Mouse (Mus musculus) bone marrow, adult 2 months (tissue): ENCODE measurements around the gene Olfr231. TPM values are rescaled to one million over a fixed set of nuclear protein-coding genes. Genes with fewer than 3 reads are reported as not detected.

Experiments used
- H3K27ac ChIP-seq: fragments of 200-500 bp; 2 replicates; pipeline ENCODE4 v1.5.1; 2012; ENCODE audit warnings: low read depth, mild to moderate bottlenecking, control low read depth, inconsistent platforms, low read length; ENCODE audit not compliant: control insufficient read depth, poor library complexity, insufficient read depth
- H3K4me1 ChIP-seq: fragments of 200-500 bp; 2 replicates; pipeline ENCODE4 v1.6.1; 2011; ENCODE audit warnings: low read length; ENCODE audit not compliant: control insufficient read depth, insufficient read depth
- H3K4me3 ChIP-seq: fragments of 200-500 bp; replicated peaks from 2 replicates; pipeline ENCODE3; 2011; ENCODE audit warnings: mild to moderate bottlenecking, low read depth, low read length, control low read depth; ENCODE audit not compliant: control insufficient read depth
- CTCF ChIP-seq: fragments of 200-500 bp; IDR thresholded peaks from 2 replicates; pipeline ENCODE4 v1.5.1; 2011; ENCODE audit warnings: low read length, control low read depth; ENCODE audit not compliant: control insufficient read depth, insufficient read depth
- POLR2A ChIP-seq: fragments of 200-500 bp; IDR thresholded peaks from 2 replicates; pipeline ENCODE4 v1.6.1; 2011; ENCODE audit warnings: low read depth, mild to moderate bottlenecking, control low read depth, low read length, borderline replicate concordance; ENCODE audit not compliant: control insufficient read depth
- WGBS: fragments of 180-500 bp; shearing (Covaris S2); methylation state at CpG from one replicate; pipeline ENCODE4 v1.1.7; 2018; 5-methylcytosine and 5-hydroxymethylcytosine counted together
- polyA plus RNA-seq: library from polyadenylated mRNA; stranded (reverse); fragments of >200 nt; gene quantifications from 2 replicates; pipeline ENCODE4 v1.2.4, GENCODE M21; 2011; ENCODE audit warnings: low replicate concordance; ENCODE audit not compliant: missing spikeins, insufficient read depth, insufficient read length

Gene Olfr231
- polyA plus RNA-seq, 1 experiment: not detected

- H3K4me3 ChIP-seq: no peak overlapping the region
- WGBS: 81% methylated on average over 3 of the region's 3 CpGs
- TF ChIP-seq POLR2A (no peak), CTCF (no peak)
- no peak overlapping the region for H3K27ac ChIP-seq
- no peaks in the 10 kb centered on the region for H3K4me1 ChIP-seq
These were observed 11.0 kb upstream of the Olfr231 start for GRCm38 (mm10) chr1:174131999-174132398.

- WGBS: 81% methylated on average over 3 of the region's 3 CpGs
- no peak within 1 kb of the TSS for H3K4me3 ChIP-seq
- no peak within 1 kb of the TSS for H3K27ac ChIP-seq
- TF ChIP-seq CTCF (no peak), POLR2A (no peak)
- no peaks in the 10 kb centered on the region for H3K4me1 ChIP-seq
These were observed 10.3 kb upstream of the Olfr231 start, which contains the start of gene Olfr424 for GRCm38 (mm10) chr1:174131217-174131616. Gene Olfr424, plus strand, starts transcription at chr1:174131517.

- H3K4me3 ChIP-seq: no peak overlapping the region
- 63% methylated on average over 2 of the region's 2 CpGs for WGBS
- no peaks in the 10 kb centered on the region for H3K4me1 ChIP-seq
- no peak overlapping the region for H3K27ac ChIP-seq
- TF ChIP-seq CTCF (no peak), POLR2A (no peak)
These were observed 17.2 kb downstream of the Olfr231 start for GRCm38 (mm10) chr1:174103735-174104134.

DNA sequence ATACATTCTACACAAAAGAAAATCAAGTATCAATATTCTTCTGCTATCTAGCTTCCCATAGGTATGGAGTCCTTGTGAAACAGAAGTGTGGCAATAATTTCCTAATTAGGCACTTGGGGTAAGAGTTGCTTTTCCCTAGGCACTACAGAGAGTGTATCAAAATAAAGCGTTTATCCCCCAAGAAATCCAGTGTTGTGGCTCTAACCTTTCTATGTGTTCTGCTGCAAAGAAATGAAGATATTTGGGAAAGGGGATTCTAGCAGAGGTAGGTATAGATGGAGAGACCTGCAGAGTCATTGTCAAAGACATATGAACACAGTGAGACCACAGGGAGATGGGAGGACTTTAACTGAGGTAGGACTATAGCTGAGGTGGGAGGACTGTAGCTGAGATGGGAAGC is 24.4 kb downstream of the Olfr231 start, which contains the start of gene Olfr427:
Olfr427 (plus strand) TSS at position 301 of the 400 bp plus-strand sequence.
- Histone ChIP-seq H3K27ac (no peak within 1 kb of the TSS), H3K4me1 (no peaks in the 10 kb centered on the region), H3K4me3 (no peak within 1 kb of the TSS)
- TF ChIP-seq CTCF: no peak
- TF ChIP-seq POLR2A: no peak
- WGBS: 63% methylated on average over 1 of the region's 1 CpGs

DNA sequence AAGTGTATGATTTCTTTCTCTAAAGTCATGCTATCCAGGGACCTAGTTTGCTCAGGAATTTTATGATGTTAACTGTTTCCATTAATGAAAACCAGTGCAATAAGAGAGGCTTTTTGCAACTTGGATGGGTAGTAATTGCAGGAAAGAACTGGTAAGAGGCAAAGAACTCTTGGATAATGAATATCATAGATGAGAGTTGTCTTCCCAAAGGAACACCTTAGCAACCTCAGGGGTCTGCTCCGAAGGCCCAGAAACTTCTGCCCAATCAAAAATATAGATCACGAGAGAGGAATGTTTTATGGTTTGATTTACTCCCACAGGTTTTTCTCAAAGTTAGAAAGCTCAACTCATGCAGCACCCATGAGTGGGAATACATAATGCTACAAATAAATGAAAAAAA is 36.9 kb downstream of the Olfr231 start, which contains the start of gene Olfr429:
Olfr429 (plus strand) TSS at position 301 of the 400 bp plus-strand sequence.
- TF ChIP-seq CTCF: no peak
- TF ChIP-seq POLR2A: no peak
- WGBS: 73% methylated on average over 2 of the region's 2 CpGs
- Histone ChIP-seq H3K4me3 (no peak within 1 kb of the TSS), H3K27ac (no peak within 1 kb of the TSS), H3K4me1 (no peaks in the 10 kb centered on the region)

- no peak within 1 kb of the TSS for H3K4me3 ChIP-seq
- no peak within 1 kb of the TSS for H3K27ac ChIP-seq
- WGBS: 89% methylated on average over 3 of the region's 3 CpGs
- TF ChIP-seq POLR2A (no peak), CTCF (no peak)
- no peaks in the 10 kb centered on the region for H3K4me1 ChIP-seq
These were observed 54.7 kb downstream of the Olfr231 start, which contains the start of gene Olfr430 for GRCm38 (mm10) chr1:174066305-174066704. Gene Olfr430, plus strand, starts transcription at chr1:174066605.

Other genes starting within 250 kb of the Olfr231 start
- 5.0 and 20.2 TPM in 2 replicates for gene Ifi211, start 208.1 kb downstream of the Olfr231 start, polyA plus RNA-seq
- gene Mndal, start 178.7 kb downstream of the Olfr231 start, polyA plus RNA-seq: 74.7 and 117 TPM in 2 replicates
- gene Ifi203, start 178.5 kb downstream of the Olfr231 start, polyA plus RNA-seq: 18.4 and 39.9 TPM in 2 replicates
- 1.5 TPM in 1 of 2 replicates, not detected in the other for gene Ifi202b, start 138.4 kb downstream of the Olfr231 start, polyA plus RNA-seq
- 1.1 and 1.4 TPM in 2 replicates for gene Ifi205, start 89.4 kb downstream of the Olfr231 start, polyA plus RNA-seq
- gene Olfr433, start 80.5 kb downstream of the Olfr231 start, polyA plus RNA-seq: not detected in 2 replicates
- gene Olfr432, start 72.0 kb downstream of the Olfr231 start, polyA plus RNA-seq: 0.29 TPM in 1 of 2 replicates, not detected in the other
- gene Olfr430, start 54.6 kb downstream of the Olfr231 start, polyA plus RNA-seq: not detected in 2 replicates
- gene Olfr429, start 36.8 kb downstream of the Olfr231 start, polyA plus RNA-seq: not detected in 2 replicates
- gene Olfr427, start 24.3 kb downstream of the Olfr231 start, polyA plus RNA-seq: not detected in 2 replicates
- gene Olfr424, start 10.4 kb upstream of the Olfr231 start, polyA plus RNA-seq: not detected in 2 replicates
- gene Olfr420, start 34.5 kb upstream of the Olfr231 start, polyA plus RNA-seq: not detected in 2 replicates
- gene Spta1, start 51.6 kb upstream of the Olfr231 start, polyA plus RNA-seq: 47.1 and 68.7 TPM in 2 replicates
- gene Olfr419, start 130.9 kb upstream of the Olfr231 start, polyA plus RNA-seq: not detected in 2 replicates
- gene Mptx1, start 209.4 kb upstream of the Olfr231 start, polyA plus RNA-seq: not detected in 2 replicates
- gene Olfr417, start 244.0 kb upstream of the Olfr231 start, polyA plus RNA-seq: not detected in 2 replicates